ENCODE assay signal across 9 mouse cellular contexts in the genomic region with DNA sequence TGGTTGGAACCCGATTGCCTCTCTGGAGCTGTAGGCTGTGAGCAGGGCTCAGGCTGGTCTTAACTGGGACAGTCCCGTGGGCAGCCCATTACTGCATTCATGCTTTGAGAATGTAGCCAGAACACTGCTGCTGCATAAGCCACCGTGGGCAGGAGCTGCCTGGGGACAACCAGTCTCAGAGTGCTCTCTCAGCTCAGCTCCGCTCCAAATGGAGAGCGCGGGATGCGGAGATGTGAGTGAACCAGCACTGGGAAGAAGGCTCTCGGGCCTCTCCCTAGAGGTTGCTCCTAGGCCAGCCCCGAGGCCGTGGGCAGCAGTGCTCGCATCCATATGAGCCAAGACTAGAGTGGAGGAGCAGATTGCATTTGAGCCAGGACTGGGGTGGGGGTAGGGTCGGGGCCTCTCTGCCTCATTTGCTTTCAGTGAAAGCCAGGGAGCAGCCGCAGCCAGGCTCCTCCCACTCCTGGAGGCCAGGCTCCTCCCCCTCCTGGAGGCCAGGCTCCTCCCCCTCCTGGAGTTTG. TPM values are rescaled to one million over a fixed set of nuclear protein-coding genes. Genes with fewer than 3 reads are reported as not detected.
DNase-seq lines count a peak whose midpoint lies in the region.
"Had no signal": no experiment of that assay in that cellular context is flagged by ENCODE, and none has a peak within 500 bp of the region (broad histone marks: within the 10 kb centered on the region; RNA-seq: fewer than 3 reads in every experiment).

No protein-coding gene starts in this region.

- 58% methylated on average over 13 of the region's 13 CpGs for WGBS in forebrain, embryonic 10.5 days

- peaks cover 64% of the 10 kb centered on the region for H3K4me1 ChIP-seq in forebrain, embryonic 10.5 days

- peak overlapping the region; percentile 48 for H3K27ac ChIP-seq in forebrain, embryonic 10.5 days
- H3K27ac ChIP-seq: liver, embryonic 15.5 days had no signal

- DNase-seq in heart, postnatal 4 days, result peak; percentile 27
- no peak for DNase-seq in heart, postnatal 25 days (ENCODE audit: low spot score)
- no peak for DNase-seq in forebrain, embryonic 10.5 days (ENCODE audit: extremely low spot score, low spot score)
- DNase-seq in kidney, adult 9 months, result peak; percentile 67
- DNase-seq in neural tube, embryonic 10.5 days (ENCODE audit: extremely low spot score, low spot score), result peak; percentile 52
- no peak for DNase-seq in urinary bladder, postnatal 14 days (ENCODE audit: low spot score)
- DNase-seq in testis, postnatal 14 days (ENCODE audit: low spot score), result no peak
- no peak for DNase-seq in spleen, postnatal 14 days (ENCODE audit: low spot score in 2 of 2)

- no peak overlapping the region for H3K4me3 ChIP-seq in forebrain, embryonic 10.5 days
- H3K4me3 ChIP-seq: liver, embryonic 15.5 days had no signal

- no peaks in the 10 kb centered on the region for H3K9me3 ChIP-seq in forebrain, embryonic 10.5 days
- H3K9me3 ChIP-seq: liver, embryonic 15.5 days had no signal

- peaks cover 61% of the 10 kb centered on the region for H3K36me3 ChIP-seq in forebrain, embryonic 10.5 days (replicated peaks)

- peaks cover 84% of the 10 kb centered on the region for H3K27me3 ChIP-seq in forebrain, embryonic 10.5 days (ENCODE audit: poor library complexity, severe bottlenecking)
- H3K27me3 ChIP-seq: liver, embryonic 15.5 days had no signal

- intact Hi-C loops in heart, postnatal 25 days (cut with DNase I), result no loop called here

RNA-seq across cellular contexts. Expression of gene Pkdcc, which starts 9.4 kb away (rescaled TPM):
- 10 to 100 TPM; 68.1 to 76.6 TPM for total RNA-seq in heart, postnatal 4 days (2021)
- total RNA-seq in heart, postnatal 25 days (2021), result 10 to 100 TPM; 48.6 to 48.7 TPM
- 6.2 and 6.6 TPM in 2 replicates for polyA plus RNA-seq in forebrain, embryonic 10.5 days (2016; fragmentation: Nextera tagmentation; extraction: Ambion mirVana)

Comparison
In these comparisons a context has a peak if more than half of its experiments do, and no peak if none do; other contexts are left out.
1. DNase-seq: peak in heart, postnatal 4 days (single experiment), kidney, adult 9 months (single experiment) and neural tube, embryonic 10.5 days (single experiment); none in heart, postnatal 25 days (single experiment), forebrain, embryonic 10.5 days (single experiment), urinary bladder, postnatal 14 days (single experiment), testis, postnatal 14 days (single experiment) and spleen, postnatal 14 days (0 of 2).